Mouse (Mus musculus): ENCODE results near the gene Trpc5. TPM values are rescaled to one million over a fixed set of nuclear protein-coding genes. Genes with fewer than 3 reads are reported as not detected.

Trpc5 gene
- polyA plus RNA-seq, 1 experiment from 2014 or later = 0.48 TPM

Other genes with a start within 250 kb of the Trpc5 start
- gene Trpc5os, start 231.6 kb downstream of the Trpc5 start, polyA plus RNA-seq (2016; fragmentation: Nextera tagmentation; extraction: Ambion mirVana) = not detected in 2 replicates
- 0.34 and 0.57 TPM in 2 replicates for gene Rtl4, start 727 bp upstream of the Trpc5 start, polyA plus RNA-seq (2016; fragmentation: Nextera tagmentation; extraction: Ambion mirVana)

All from hindbrain, embryonic 12.5 days (tissue).